Mouse (Mus musculus): ENCODE measurements around the gene Nudt2. TPM values are rescaled to one million over a fixed set of nuclear protein-coding genes. Genes with fewer than 3 reads are reported as not detected.

Nudt2 gene
- total RNA-seq, 2 experiments from 2014 or later = 61.4 to 62.0 TPM

DNA sequence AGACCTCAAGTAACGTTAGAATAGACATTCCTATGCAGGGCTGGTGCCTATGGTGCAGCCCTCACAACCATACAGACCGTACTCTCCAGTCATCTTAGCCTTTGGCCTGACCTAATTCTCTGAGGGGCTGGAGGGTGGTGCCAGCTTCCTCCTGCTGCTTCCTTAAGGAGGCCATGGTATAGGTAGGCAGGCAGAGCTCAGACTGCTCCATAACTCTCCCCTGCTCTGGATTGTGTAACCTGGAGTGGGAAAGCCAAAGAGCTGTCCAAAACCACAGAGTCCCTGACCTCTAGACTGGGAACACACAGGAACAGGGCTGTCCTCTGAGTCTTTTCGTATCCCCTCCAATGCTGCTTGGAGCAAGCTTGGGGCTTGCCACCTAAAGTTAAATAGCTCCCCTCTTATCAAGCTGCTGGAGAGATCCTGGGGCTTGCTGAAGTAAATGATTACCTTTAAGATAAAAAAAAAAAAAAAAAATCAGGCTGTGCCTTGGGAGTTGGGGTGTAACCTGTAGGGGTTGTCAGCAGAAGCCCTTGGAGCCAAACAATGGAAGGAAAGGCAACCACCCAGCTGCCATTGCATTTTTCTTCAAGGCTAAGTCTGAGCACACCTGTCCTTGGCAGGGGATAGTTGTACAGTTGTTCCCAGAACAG, 28.6 kb downstream of the Nudt2 start:
- no peak for DNase-seq
- intact Hi-C loops (cut with DNase I) = no loop called here

GRCm38 (mm10) chr4:41494378-41494777, 29.4 kb downstream of the Nudt2 start:
- intact Hi-C loops (cut with DNase I) = no loop called here

DNA sequence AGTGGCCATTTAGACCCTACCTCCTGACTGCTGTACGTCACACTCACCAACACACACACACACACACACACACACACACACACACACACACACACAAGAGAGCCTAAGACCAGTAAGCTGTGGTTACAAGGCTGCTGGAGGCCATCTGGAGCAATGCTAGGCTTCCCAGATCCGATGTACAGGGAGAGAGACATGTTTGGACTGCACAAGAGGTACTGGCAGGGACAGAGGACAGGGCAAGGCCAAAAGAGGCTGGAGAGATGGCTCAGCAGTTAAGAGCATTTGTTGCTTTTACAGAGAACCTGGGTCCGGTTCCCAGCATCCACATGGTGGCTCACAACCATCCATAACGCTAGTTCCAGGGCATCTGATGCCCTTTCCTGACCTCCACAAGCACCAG, 30.1 kb downstream of the Nudt2 start:
- no peak for DNase-seq
- intact Hi-C loops (cut with DNase I) = no loop called here

More at GRCm38 (mm10) chr4:41494378-41494777, 29.4 kb downstream of the Nudt2 start:
- DNase-seq = no peak

DNA sequence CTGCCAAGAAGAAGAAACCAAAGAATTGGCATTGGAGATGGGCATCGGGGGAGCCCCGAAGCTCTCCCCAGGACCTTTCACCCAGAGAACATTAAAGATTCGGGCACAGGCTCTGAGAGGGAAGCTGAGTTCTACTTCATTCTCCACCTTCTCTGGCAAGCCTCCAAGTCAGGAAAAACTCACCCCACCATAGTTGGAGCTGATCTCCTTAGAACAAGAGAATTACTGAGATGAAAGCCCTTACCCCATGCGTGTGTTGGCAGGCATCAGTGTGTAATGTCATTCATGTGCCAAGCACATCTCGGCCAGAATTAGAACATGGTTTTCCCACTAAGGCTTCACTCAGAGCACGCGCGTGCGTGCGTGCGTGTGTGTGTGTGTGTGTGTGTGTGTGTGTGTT, 30.9 kb downstream of the Nudt2 start:
- intact Hi-C loops (cut with DNase I) = no loop called here
- DNase-seq = peak; percentile 61

GRCm38 (mm10) chr4:41497046-41497445, 32.1 kb downstream of the Nudt2 start:
- DNase-seq = no peak
- intact Hi-C loops (cut with DNase I) = no loop called here

- DNase-seq = peak; percentile 25
- intact Hi-C loops (cut with DNase I) = no loop called here
Measured at GRCm38 (mm10) chr4:41497579-41497978, 32.6 kb downstream of the Nudt2 start.

GRCm38 (mm10) chr4:41497995-41498845, 33.3 kb downstream of the Nudt2 start:
- no peak for DNase-seq

GRCm38 (mm10) chr4:41498921-41499391, 34.0 kb downstream of the Nudt2 start:
- intact Hi-C loops (cut with DNase I) = no loop called here
- peak; percentile 26 for DNase-seq

More at GRCm38 (mm10) chr4:41497995-41498845, 33.3 kb downstream of the Nudt2 start:
- intact Hi-C loops (cut with DNase I) = no loop called here

GRCm38 (mm10) chr4:41499619-41500018, 34.7 kb downstream of the Nudt2 start:
- no peak for DNase-seq
- intact Hi-C loops (cut with DNase I) = no loop called here

- intact Hi-C loops (cut with DNase I) = no loop called here
Measured at GRCm38 (mm10) chr4:41500787-41501186, 35.8 kb downstream of the Nudt2 start.

DNA sequence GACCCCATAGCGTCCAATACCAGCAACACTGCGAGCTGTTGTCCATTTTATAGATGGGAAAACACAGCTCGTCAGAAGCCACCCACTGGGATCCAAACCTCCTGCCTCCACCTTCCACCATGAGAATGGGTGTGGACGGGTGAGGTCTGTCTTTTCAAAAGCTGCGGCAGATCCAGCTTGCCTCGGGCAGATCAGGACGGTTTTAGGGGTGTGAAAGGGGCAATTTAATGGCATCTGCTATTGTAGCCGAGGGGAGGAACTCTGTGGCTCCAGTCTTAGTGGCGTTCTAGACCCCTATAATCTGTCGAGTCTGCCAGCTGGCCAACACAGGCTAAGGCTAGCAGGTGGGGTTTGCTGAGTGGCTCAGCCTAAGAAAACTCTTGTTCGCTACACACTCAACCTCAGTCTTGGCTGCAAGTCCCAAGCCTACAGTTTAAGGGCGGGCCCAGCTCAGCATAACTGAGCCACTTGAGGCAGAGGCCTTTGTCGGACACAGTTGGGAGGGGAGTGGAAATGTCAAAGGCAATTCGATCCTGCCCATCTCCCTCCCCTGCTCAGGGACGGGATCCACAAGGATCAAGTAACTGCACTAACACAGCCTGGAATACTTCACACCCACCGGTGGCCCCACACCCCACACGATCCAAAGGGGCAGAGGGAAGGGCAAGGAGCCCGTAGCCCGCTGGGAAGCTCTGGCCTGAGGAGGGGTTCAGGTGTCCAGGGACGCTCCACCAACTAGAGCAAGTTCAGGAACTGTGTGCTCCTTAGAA, 37.4 kb downstream of the Nudt2 start:
- DNase-seq = peak; percentile 29
- intact Hi-C loops (cut with DNase I) = no loop called here

More at GRCm38 (mm10) chr4:41500787-41501186, 35.8 kb downstream of the Nudt2 start:
- DNase-seq = no peak

DNA sequence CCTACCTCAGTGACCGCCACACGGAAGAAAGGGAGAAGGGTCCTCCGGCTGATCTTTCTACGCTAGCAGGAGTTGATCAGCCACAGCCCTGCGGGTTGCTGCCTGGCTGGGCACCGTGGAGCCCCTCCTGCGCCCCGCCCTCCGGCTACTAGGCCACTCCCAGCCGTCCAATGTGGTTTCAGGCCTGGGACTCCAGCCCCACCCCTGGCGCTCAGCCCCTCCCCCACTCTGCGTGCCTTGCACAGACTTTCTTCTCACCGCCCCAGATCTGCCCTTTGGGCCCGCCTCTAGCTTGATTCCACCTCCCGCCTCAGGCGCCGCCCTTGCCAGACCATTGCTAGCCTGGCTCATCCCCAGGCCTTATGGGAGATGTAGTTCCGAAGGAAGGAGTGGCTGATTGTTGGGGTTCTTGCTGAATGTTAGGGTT, 38.0 kb downstream of the Nudt2 start, which contains the start of gene AI464131:
TSS of gene AI464131 (minus strand) at position 91 of the 427 bp plus-strand sequence.
- intact Hi-C loops (cut with DNase I) = no loop called here
- peak; percentile 99 for DNase-seq

DNA sequence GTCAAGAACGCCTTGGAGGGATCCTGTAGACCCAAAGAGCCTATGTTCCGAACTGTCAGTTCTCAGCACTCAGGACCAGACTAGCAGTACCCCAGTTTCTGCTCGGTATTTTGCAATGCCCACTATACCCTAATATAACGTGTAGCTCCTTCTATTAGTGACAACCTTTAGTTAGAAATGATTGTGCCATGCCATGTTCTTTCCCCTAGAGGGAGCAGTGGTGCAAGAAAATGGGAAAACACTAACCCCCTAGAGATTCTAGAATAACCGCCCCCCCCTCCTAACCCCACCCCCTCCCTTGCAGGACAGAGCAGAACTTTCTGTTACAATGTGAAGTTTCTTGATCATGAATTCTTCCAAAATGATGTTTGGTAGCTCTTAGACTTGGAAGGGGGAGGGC, 39.4 kb downstream of the Nudt2 start:
- no peak for DNase-seq
- intact Hi-C loops (cut with DNase I) = no loop called here

- intact Hi-C loops (cut with DNase I) = no loop called here
- peak; percentile 26 for DNase-seq
Measured at GRCm38 (mm10) chr4:41505131-41505551, 40.2 kb downstream of the Nudt2 start.

DNA sequence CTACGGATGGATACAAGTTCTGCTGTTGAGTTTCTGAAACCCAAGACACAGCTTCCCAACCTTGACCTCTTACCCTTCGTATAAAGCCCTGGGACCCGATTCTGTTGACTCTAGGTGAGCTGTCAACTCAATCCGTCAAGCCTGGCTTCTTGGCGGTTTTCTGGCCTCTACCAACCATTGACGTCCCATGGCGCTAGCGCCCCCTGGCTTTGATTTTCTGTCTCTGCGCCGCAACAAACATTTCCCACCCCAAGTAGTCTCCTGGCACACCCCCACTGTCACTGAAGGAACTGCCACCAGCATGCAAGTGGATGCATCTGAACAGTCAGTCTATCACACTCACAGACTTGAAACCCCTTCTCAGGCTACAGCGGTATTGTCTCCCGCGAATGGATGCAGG, 41.2 kb downstream of the Nudt2 start:
- intact Hi-C loops (cut with DNase I) = no loop called here
- peak; percentile 71 for DNase-seq

DNA sequence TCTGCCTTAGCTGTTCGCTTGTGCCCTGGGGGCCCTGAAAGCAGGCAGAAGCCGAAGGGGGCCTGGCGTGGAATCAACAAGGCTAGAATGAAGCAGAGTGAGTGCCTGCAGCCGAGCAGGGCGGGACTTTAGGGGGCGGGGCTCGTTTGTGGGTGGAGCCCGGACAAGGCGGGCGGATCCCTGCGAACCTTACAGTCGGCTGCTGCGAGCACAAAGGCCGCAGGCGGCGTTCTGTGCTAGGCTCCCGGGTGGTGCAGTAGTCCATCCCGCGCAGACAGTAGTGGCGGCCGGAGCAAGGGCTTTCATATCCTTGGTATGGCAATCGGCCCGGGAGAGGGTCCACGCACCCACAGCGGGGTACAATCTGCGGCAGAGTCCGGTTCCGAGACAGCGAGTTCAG, 42.0 kb downstream of the Nudt2 start:
- peak; percentile 93 for DNase-seq
- intact Hi-C loops (cut with DNase I) = no loop called here

DNA sequence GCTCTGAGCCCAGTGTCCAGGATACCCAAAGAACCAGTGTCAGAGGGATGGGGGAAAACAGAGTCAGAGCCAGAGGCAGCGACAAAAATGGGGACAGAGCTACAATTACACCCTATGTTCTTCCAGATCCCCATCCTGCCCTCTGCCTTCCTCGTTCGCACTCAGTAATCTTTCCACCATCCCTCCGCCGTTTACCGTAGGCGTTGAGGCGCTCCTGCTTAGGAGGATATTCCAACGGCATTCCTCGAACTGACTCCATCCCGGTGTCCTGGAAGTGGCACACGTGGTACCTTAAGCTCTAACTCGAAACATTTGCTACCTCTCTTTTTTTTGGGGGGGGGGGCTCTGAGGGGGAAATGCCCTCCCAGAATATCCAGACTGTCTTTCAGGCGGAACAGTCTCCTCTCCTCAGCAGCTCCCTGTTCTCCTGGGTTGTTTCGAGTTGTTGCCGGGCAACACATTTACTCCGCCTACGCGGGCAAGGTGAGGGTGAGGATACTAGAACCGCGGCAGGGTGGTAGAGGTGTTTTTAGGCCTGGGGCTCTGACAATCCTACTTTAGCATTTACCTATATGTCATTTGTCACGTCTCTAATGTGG, 42.5 kb downstream of the Nudt2 start:
- DNase-seq = no peak
- intact Hi-C loops (cut with DNase I) = no loop called here

DNA sequence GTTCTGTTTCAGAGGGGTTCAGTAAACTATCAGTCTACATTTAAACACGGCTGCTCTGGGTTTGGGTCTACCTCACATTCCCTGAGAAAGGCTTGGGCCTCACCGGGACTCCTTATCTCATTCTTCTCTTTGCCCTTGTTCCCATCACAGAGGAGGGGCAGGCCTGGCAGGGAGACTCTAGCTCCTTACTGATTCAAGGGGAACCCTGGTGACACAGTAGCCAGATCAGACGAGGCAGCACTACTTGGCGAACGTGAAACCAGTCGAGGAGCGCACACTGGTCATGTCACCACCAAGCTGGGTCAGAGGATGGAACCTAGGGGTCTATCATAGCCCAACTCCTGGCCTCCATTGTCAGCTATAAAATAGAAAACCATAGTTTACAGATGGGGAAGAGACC, 43.0 kb downstream of the Nudt2 start:
- intact Hi-C loops (cut with DNase I) = no loop called here
- DNase-seq = no peak

DNA sequence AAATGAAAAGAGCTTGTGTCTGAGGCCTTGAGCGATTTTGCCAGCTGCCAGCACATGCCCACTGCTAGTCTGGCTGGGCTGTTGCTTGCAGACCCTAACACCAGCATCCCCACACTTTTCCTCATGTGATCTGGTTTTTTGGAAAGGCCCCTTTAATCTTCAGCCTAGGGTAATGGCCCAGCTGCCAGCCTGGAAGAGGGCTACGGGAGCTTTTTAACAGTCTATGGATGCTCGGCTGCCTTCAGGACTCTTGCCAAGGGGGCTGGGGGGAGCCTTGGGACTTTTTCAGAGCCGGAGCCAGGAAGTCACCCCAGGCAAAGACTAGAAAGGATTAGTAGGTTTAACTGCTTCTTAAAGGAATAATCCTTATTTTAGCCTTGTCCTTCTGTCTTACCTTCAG, 48.4 kb downstream of the Nudt2 start:
- peak; percentile 84 for DNase-seq
- intact Hi-C loops (cut with DNase I) = no loop called here

- intact Hi-C loops (cut with DNase I) = no loop called here
- DNase-seq = no peak
Measured at GRCm38 (mm10) chr4:41513714-41514113, 48.8 kb downstream of the Nudt2 start.

- intact Hi-C loops (cut with DNase I) = no loop called here
- no peak for DNase-seq
Measured at GRCm38 (mm10) chr4:41517233-41517632, 52.3 kb downstream of the Nudt2 start, which contains the start of gene 1110017D15Rik. TSS of gene 1110017D15Rik (minus strand) at chr4:41517333.
